Comparison of ENCODE assay signal across 8 mouse cellular contexts in genomic region chr15:84681455-84682193, GRCm38 (mm10). TPM values are rescaled to one million over a fixed set of nuclear protein-coding genes. Genes with fewer than 3 reads are reported as not detected.
A peak's percentile ranks its signal among the peaks of the same experiment; 100 is the strongest.
DNase-seq lines count a peak whose midpoint lies in the region; ATAC-seq and TF ChIP-seq lines count a peak whose summit lies in the region.

No protein-coding gene starts in this region.

- H3K4me1 ChIP-seq in forebrain, postnatal 0 days (ENCODE audit: insufficient read depth) = no peaks in the 10 kb centered on the region; the same call in 1 of the 2 replicates
- peaks cover 11% of the 10 kb centered on the region for H3K4me1 ChIP-seq in hindbrain, postnatal 0 days (ENCODE audit: insufficient read depth, low read length)
- peaks cover 15% of the 10 kb centered on the region for H3K4me1 ChIP-seq in liver, embryonic 15.5 days (replicated peaks)
- peaks cover 40% of the 10 kb centered on the region for H3K4me1 ChIP-seq in small intestine, adult 2 months (ENCODE audit: control insufficient read depth, insufficient read depth, insufficient read length, low read length)

- peak overlapping the region; percentile 44 for H3K4me3 ChIP-seq in forebrain, postnatal 0 days (ENCODE audit: low read depth, low read length)
- H3K4me3 ChIP-seq in hindbrain, postnatal 0 days (ENCODE audit: low read length) = peak overlapping the region; percentile 54
- H3K4me3 ChIP-seq in liver, embryonic 15.5 days (replicated peaks) = peak overlapping the region; percentile 61
- peak overlapping the region; percentile 94 for H3K4me3 ChIP-seq in small intestine, adult 2 months (ENCODE audit: low read depth, low read length)

- DNase-seq in CD4-positive helper T cell, adult 2 months (ENCODE audit: low read depth, low spot score) = peak; percentile 15
- peak; percentile 36 for DNase-seq in adipocyte (ENCODE audit: low spot score)
- no peak for DNase-seq in forebrain, postnatal 0 days
- DNase-seq in hindbrain, postnatal 0 days (ENCODE audit: low spot score) = peak; percentile 43
- DNase-seq in frontal cortex, adult 2 months (ENCODE audit: extremely low spot score in 1 of 2, low spot score in 1 of 2) = no peak
- DNase-seq in right cerebral cortex, postnatal 36 days (ENCODE audit: low spot score in 2 of 2) = no peak

- TF ChIP-seq POLR2A in small intestine, adult 2 months (IDR thresholded peaks at IDR 0.05; ENCODE audit: low read depth, low read length) = no peak

- H3K9ac ChIP-seq in forebrain, postnatal 0 days = peak overlapping the region; percentile 46
- H3K9ac ChIP-seq in hindbrain, postnatal 0 days (replicated peaks; ENCODE audit: low read length) = peak overlapping the region; percentile 62
- H3K9ac ChIP-seq in liver, embryonic 15.5 days = peak overlapping the region; percentile 53

- H3K4me2 ChIP-seq in forebrain, postnatal 0 days (ENCODE audit: low read depth) = peak overlapping the region; percentile 92
- H3K4me2 ChIP-seq in hindbrain, postnatal 0 days (ENCODE audit: low read depth, low read length) = peak overlapping the region; percentile 94
- peak overlapping the region; percentile 73 for H3K4me2 ChIP-seq in liver, embryonic 15.5 days

- peaks cover 20% of the 10 kb centered on the region for H3K27me3 ChIP-seq in forebrain, postnatal 0 days (ENCODE audit: insufficient read depth, low read length)
- H3K27me3 ChIP-seq in hindbrain, postnatal 0 days (ENCODE audit: insufficient read depth, low read length) = 0 out of 2 replicates have a peak, but pooled peaks cover 2% of the 10 kb centered on the region
- H3K27me3 ChIP-seq in liver, embryonic 15.5 days = peaks cover 18% of the 10 kb centered on the region
- H3K27me3 ChIP-seq in small intestine, adult 2 months (ENCODE audit: control insufficient read depth, insufficient read depth, low read length) = no peaks in the 10 kb centered on the region

- ATAC-seq in forebrain, postnatal 0 days = peak; percentile 14; the same call in 1 of the 2 replicates
- peak; percentile 41; the same call in 1 of the 2 replicates for ATAC-seq in hindbrain, postnatal 0 days
- peak; percentile 16 for ATAC-seq in liver, embryonic 15.5 days (ENCODE audit: insufficient read depth)

- TF ChIP-seq CTCF in forebrain, postnatal 0 days (IDR thresholded peaks at IDR 0.05; ENCODE audit: low read depth) = 0 out of 2 replicates have a peak, but pooled peaks have one; percentile 11
- TF ChIP-seq CTCF in hindbrain, postnatal 0 days (IDR thresholded peaks at IDR 0.05; ENCODE audit: low read depth) = peak; percentile 22
- no peak for TF ChIP-seq CTCF in small intestine, adult 2 months (IDR thresholded peaks at IDR 0.05; ENCODE audit: extremely low read depth, insufficient read length, insufficient replicate concordance, low read depth, low read length)

- H3K27ac ChIP-seq in forebrain, postnatal 0 days (ENCODE audit: low read depth, low read length) = no peak overlapping the region
- peak overlapping the region; percentile 15; the same call in 1 of the 2 replicates for H3K27ac ChIP-seq in hindbrain, postnatal 0 days
- H3K27ac ChIP-seq in liver, embryonic 15.5 days (replicated peaks) = no peak overlapping the region
- H3K27ac ChIP-seq in small intestine, adult 2 months (ENCODE audit: insufficient read depth, low read depth, low read length) = peak overlapping the region; percentile 23

- no peaks in the 10 kb centered on the region for H3K9me3 ChIP-seq in forebrain, postnatal 0 days (ENCODE audit: low read length)
- no peaks in the 10 kb centered on the region for H3K9me3 ChIP-seq in hindbrain, postnatal 0 days (ENCODE audit: low read length)
- no peaks in the 10 kb centered on the region for H3K9me3 ChIP-seq in liver, embryonic 15.5 days (replicated peaks)

- H3K36me3 ChIP-seq in forebrain, postnatal 0 days (ENCODE audit: insufficient read depth) = no peaks in the 10 kb centered on the region
- H3K36me3 ChIP-seq in hindbrain, postnatal 0 days (ENCODE audit: insufficient read depth, low read length) = 0 out of 2 replicates have a peak, but pooled peaks cover 3% of the 10 kb centered on the region
- no peaks in the 10 kb centered on the region for H3K36me3 ChIP-seq in liver, embryonic 15.5 days (replicated peaks)
- no peaks in the 10 kb centered on the region for H3K36me3 ChIP-seq in small intestine, adult 2 months (ENCODE audit: control insufficient read depth, insufficient read depth, low read length)

- 1% methylated on average over 31 of the region's 31 CpGs for WGBS in forebrain, postnatal 0 days
- 4% methylated on average over 31 of the region's 31 CpGs for WGBS in hindbrain, postnatal 0 days
- WGBS in liver, embryonic 15.5 days (ENCODE audit: insufficient replicate concordance) = under 1% methylated on average over 31 of the region's 31 CpGs
- WGBS in small intestine, adult 2 months = 1% methylated on average over 31 of the region's 31 CpGs

RNA-seq across cellular contexts. Expression of gene Prr5, which starts 12.2 kb away (rescaled TPM):
- total RNA-seq in forebrain, postnatal 0 days (2014; rRNA removed) = 8.6 and 17.2 TPM in 2 replicates
- 17.8 and 28.2 TPM in 2 replicates for polyA plus RNA-seq in forebrain, postnatal 0 days (2015; fragmentation: Nextera tagmentation; extraction: Ambion mirVana)
- total RNA-seq in hindbrain, postnatal 0 days (2014; rRNA removed) = 25.5 and 34.2 TPM in 2 replicates
- polyA plus RNA-seq in hindbrain, postnatal 0 days (2015; fragmentation: Nextera tagmentation; extraction: Ambion mirVana) = 33.2 and 36.6 TPM in 2 replicates
- 5.1 and 6.2 TPM in 2 replicates for polyA plus RNA-seq in liver, embryonic 15.5 days (2015; fragmentation: Nextera tagmentation; extraction: Ambion mirVana)
- polyA plus RNA-seq in small intestine, adult 2 months (2012; rRNA removed) = 43.2 and 82.9 TPM in 2 replicates
- 7.6 and 10.2 TPM in 2 replicates for polyA plus RNA-seq in frontal cortex, adult 2 months (2012; rRNA removed)

RNA-seq across cellular contexts. Expression of gene Arhgap8, which starts 38.2 kb away (rescaled TPM):
- total RNA-seq in forebrain, postnatal 0 days (2014; rRNA removed) = 0.29 TPM in 1 of 2 replicates, not detected in the other
- 0.19 and 0.44 TPM in 2 replicates for polyA plus RNA-seq in forebrain, postnatal 0 days (2015; fragmentation: Nextera tagmentation; extraction: Ambion mirVana)
- total RNA-seq in hindbrain, postnatal 0 days (2014; rRNA removed) = 0.26 and 1.0 TPM in 2 replicates
- 0.72 and 0.80 TPM in 2 replicates for polyA plus RNA-seq in hindbrain, postnatal 0 days (2015; fragmentation: Nextera tagmentation; extraction: Ambion mirVana)
- polyA plus RNA-seq in liver, embryonic 15.5 days (2015; fragmentation: Nextera tagmentation; extraction: Ambion mirVana) = 0.40 and 0.43 TPM in 2 replicates
- 4.2 and 6.3 TPM in 2 replicates for polyA plus RNA-seq in small intestine, adult 2 months (2012; rRNA removed)
- 0.14 and 0.48 TPM in 2 replicates for polyA plus RNA-seq in frontal cortex, adult 2 months (2012; rRNA removed)

Comparison
In these comparisons a context has a peak if more than half of its experiments do, and no peak if none do; other contexts are left out.
1. DNase-seq: peak in CD4-positive helper T cell, adult 2 months (single experiment), adipocyte (single experiment) and hindbrain, postnatal 0 days (single experiment); none in forebrain, postnatal 0 days (single experiment), frontal cortex, adult 2 months (0 of 2) and right cerebral cortex, postnatal 36 days (0 of 2).
2. H3K27ac ChIP-seq: peak in hindbrain, postnatal 0 days (single experiment) and small intestine, adult 2 months (single experiment); none in forebrain, postnatal 0 days (single experiment) and liver, embryonic 15.5 days (single experiment).
3. H3K4me3 ChIP-seq: peak in every context shown above with its lines; median percentile 94 in small intestine, adult 2 months; 61 in liver, embryonic 15.5 days; 54 in hindbrain, postnatal 0 days; 44 in forebrain, postnatal 0 days.
4. Peak in every context shown above with its lines, with median percentiles within 50 percentile points of each other: ATAC-seq, H3K4me2 ChIP-seq and H3K9ac ChIP-seq.